Mouse (Mus musculus): Measurements from ENCODE around the gene Arhgap5.
"Not testable (repeated sequence)": the region's sequence is repeated elsewhere in the genome, so short reads cannot be mapped to it uniquely, and the experiment has no call there.

DNA sequence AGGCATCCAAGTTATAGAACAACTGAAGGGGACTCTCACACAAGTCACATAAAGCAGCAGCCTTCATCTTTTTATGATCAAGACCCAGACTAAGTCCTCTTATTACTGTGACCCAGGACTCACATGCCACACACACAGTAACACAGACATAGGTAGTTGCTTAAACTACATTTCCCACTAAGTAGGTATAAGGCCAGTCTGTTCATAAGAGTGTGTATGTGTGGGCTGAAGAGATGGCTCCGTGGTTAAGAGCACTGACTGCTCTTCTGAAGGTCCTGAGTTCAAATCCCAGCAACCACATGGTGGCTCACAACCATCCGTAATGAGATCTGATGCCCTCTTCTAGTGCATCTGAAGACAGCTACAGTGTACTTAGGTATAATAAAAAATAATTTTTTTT is 82.7 kb downstream of the Arhgap5 start:
- TF ChIP-seq CTCF, EP300 (IDR thresholded peaks at IDR 0.05; ENCODE audit: low read depth): not testable (repeated sequence)

Measured in heart, postnatal 0 days (tissue).